Mouse (Mus musculus): ENCODE data around the gene Ifna4. TPM values are rescaled to one million over a fixed set of nuclear protein-coding genes. Genes with fewer than 3 reads are reported as not detected.
"Not testable (repeated sequence)": the region's sequence is repeated elsewhere in the genome, so short reads cannot be mapped to it uniquely, and the experiment has no call there.

Gene Ifna4
- polyA plus RNA-seq, 1 experiment from 2014 or later: not detected

DNA sequence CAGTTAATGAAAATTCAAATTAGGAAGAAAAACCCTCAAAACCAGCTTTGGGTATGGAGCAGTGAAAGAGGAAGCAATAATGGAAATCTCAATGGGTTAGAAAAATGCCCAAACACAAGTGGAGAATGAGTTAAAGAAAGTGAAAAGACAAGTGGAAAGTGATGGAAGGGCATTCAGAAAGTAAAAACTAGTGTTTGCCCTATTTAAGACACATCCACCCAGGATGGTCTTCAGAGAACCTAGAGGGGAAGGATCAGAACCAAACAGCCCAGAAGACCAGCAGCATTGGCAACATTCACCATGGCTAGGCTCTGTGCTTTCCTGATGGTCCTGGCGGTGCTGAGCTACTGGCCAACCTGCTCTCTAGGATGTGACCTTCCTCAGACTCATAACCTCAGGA, 6.4 kb upstream of the Ifna4 start, which contains the start of gene Ifna5:
Gene Ifna5 (plus strand): TSS at position 301 of the 400 bp plus-strand sequence.
- H3K4me1 ChIP-seq; H3K9me3 ChIP-seq (replicated peaks); H3K36me3 ChIP-seq (ENCODE audit: poor library complexity, severe bottlenecking); H3K4me2 ChIP-seq; H3K9ac ChIP-seq; H3K27me3 ChIP-seq; ATAC-seq; H3K4me3 ChIP-seq; H3K27ac ChIP-seq: not testable (repeated sequence)
- WGBS: 81% methylated on average over 1 of the region's 1 CpGs

DNA sequence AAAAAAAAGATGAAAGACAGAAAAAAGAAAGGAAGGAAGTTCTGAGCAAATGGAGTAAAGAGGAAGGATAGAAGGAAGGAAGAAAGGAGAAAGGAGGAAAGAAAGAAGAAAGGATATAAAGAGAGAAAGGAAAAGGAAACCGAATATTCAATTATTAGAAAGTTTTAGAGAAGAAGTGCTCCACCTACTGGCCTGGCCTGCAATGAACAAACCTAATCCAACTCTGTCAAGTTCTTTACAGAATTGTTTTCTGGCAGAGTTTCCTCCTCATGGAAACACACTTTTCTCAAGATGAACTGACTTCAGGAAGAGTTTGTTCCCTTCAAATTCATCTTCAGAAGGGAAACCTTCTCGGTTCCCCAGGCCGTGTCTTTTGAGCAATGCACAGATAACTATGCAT, 2.8 kb upstream of the Ifna4 start:
- no peak overlapping the region for H3K9ac ChIP-seq
- no peaks in the 10 kb centered on the region for H3K27me3 ChIP-seq
- no peak overlapping the region for H3K27ac ChIP-seq
- WGBS: 43% methylated on average over 3 of the region's 3 CpGs
- H3K4me1 ChIP-seq: no peaks in the 10 kb centered on the region
- H3K4me2 ChIP-seq: no peak overlapping the region
- no peak overlapping the region for H3K4me3 ChIP-seq
- no peak for ATAC-seq
- no peaks in the 10 kb centered on the region for H3K9me3 ChIP-seq (replicated peaks)
- H3K36me3 ChIP-seq (ENCODE audit: poor library complexity, severe bottlenecking): no peaks in the 10 kb centered on the region

DNA sequence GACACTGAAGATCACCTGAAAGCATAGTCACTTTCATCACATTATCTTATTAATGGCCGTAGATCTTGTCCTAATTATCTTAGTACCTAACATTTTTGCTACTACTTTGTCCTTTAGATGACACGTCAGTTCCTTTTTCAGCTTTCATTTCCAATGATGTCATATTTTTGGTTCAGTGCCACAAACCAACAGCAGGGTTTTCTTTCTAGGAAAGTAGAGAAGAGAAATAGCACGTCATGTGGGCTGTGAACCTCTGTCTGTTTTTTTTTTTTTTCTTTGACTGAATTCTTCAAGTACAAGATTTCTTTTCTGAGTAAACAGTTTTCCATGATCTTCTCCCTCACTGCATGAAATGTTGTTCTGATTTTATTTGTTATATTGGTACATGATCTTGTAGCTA, 1.6 kb upstream of the Ifna4 start:
- ATAC-seq: no peak
- H3K9me3 ChIP-seq (replicated peaks): no peaks in the 10 kb centered on the region
- no peak overlapping the region for H3K4me2 ChIP-seq
- no peaks in the 10 kb centered on the region for H3K27me3 ChIP-seq
- H3K27ac ChIP-seq: no peak overlapping the region
- no peak overlapping the region for H3K4me3 ChIP-seq
- 69% methylated on average over 3 of the region's 3 CpGs for WGBS
- H3K4me1 ChIP-seq: no peaks in the 10 kb centered on the region
- H3K9ac ChIP-seq: no peak overlapping the region
- H3K36me3 ChIP-seq (ENCODE audit: poor library complexity, severe bottlenecking): no peaks in the 10 kb centered on the region

DNA sequence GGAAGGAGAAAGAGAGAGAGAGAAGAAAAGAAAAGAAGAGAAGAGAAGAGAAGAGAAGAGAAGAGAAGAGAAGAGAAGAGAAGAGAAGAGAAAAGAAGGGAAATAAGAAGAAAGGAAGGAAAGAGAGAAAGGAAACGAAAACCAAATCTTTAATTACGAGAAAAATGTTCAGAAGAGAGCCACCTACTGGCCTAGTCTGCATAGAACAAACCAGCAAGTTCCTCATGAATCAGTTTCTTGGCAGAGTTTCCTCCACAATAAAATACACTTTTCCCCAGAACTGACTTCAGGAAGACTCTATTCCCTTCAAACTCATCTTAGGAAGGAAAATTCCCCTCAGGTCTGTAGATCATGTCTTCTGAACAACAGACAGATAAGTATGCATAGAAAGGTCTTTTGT, 3.7 kb downstream of the Ifna4 start:
- H3K36me3 ChIP-seq (ENCODE audit: poor library complexity, severe bottlenecking): no peaks in the 10 kb centered on the region
- H3K27me3 ChIP-seq: no peaks in the 10 kb centered on the region
- no peaks in the 10 kb centered on the region for H3K9me3 ChIP-seq (replicated peaks)
- H3K4me2 ChIP-seq: no peak overlapping the region
- H3K9ac ChIP-seq: no peak overlapping the region
- H3K4me1 ChIP-seq: no peaks in the 10 kb centered on the region
- no peak overlapping the region for H3K27ac ChIP-seq
- no peak for ATAC-seq
- H3K4me3 ChIP-seq: no peak overlapping the region
- 64% methylated on average over 2 of the region's 2 CpGs for WGBS

DNA sequence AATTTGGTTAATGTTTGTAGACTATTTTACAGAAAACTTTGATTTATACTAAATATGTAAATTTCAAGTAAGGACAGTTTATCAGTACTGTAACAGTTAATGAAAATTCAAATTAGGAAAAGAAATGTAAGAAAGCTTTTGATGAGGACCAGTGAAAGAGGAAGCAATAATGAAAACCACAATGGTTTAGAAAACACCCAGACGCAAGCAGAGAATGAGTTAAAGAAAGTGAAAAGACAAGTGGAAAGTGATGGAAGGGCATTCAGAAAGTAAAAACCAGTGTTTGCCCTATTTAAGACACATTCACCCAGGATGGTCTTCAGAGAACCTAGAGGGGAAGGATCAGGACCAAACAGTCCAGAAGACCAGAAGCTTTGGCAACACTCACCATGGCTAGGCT, 8.0 kb downstream of the Ifna4 start, which contains the start of gene Ifna1:
Gene Ifna1 (plus strand): TSS at position 390 of the 400 bp plus-strand sequence.
- H3K9ac ChIP-seq: no peak within 1 kb of the TSS
- H3K4me1 ChIP-seq: peaks cover 8% of the 10 kb centered on the region
- WGBS: 48% methylated on average over 1 of the region's 1 CpGs

DNA sequence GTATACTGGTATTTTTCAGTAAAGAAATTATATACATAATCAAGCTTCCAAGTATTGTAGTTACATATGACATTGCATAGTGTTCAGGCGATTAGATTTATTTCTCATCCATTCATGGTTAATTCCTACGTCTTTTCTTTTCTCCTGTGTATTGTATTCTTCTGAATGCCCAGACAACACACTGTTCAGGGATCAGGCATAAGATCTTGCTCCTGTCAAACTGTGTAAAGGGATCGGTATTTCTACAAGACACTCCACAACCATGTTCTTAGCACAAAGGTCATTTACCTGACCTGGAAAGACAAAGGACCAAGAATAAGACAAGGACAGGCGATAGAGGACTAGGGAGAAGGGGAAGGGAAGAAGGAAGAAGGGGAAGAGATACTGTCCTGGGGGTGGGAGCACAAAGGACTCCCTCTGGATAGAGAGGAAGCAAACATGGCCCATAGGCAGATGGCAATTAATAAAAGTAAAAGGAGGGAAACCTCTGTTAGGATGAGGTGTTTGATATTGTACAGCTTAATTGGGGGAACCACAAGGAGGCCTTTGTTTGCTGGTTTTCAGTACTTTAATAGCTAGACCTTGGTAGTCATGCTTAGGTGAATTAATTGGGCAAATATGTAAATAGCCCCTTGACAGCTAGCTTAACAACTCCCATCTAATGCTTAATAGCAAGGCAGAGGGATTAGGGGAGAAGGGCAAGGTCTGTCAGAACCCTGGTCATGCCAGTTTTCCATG, 9.5 kb downstream of the Ifna4 start:
- H3K27ac ChIP-seq: peak overlapping the region; percentile 61
- no peak overlapping the region for H3K4me2 ChIP-seq
- no peaks in the 10 kb centered on the region for H3K36me3 ChIP-seq (ENCODE audit: poor library complexity, severe bottlenecking)
- H3K9me3 ChIP-seq (replicated peaks): no peaks in the 10 kb centered on the region
- ATAC-seq: peak; percentile 88
- no peak overlapping the region for H3K9ac ChIP-seq
- H3K27me3 ChIP-seq: no peaks in the 10 kb centered on the region
- WGBS: 7% methylated on average over 4 of the region's 4 CpGs
- no peak overlapping the region for H3K4me3 ChIP-seq
- peaks cover 8% of the 10 kb centered on the region for H3K4me1 ChIP-seq

More for the DNA sequence above, 8.0 kb downstream of the Ifna4 start, which contains the start of gene Ifna1:
- Histone ChIP-seq H3K27me3 (no peaks in the 10 kb centered on the region), H3K36me3 (ENCODE audit: poor library complexity, severe bottlenecking) (no peaks in the 10 kb centered on the region), H3K4me3 (no peak within 1 kb of the TSS), H3K27ac (no peak within 1 kb of the TSS), H3K4me2 (no peak within 1 kb of the TSS), H3K9me3 (replicated peaks) (no peaks in the 10 kb centered on the region)
- no peak for ATAC-seq

DNA sequence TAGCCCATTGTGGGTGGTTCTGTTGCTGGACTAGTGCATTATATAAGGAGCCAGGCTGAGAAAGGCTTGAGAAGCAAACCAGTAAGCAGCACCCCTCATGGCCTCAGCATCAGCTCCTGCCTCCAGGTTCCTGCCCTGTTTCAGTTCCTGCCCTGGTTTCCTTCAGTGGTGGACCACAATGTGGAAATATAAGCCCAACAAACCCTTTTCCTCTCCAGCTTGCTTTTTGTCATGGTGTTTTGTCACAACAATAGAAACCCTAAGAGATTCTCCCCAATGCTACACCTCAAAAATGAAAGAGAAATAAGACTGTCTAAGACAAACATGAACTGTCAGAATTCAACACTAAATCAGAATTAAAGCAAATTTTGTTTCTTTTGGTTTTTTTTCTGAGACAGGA, 17.6 kb downstream of the Ifna4 start:
- H3K36me3 ChIP-seq (ENCODE audit: poor library complexity, severe bottlenecking): no peaks in the 10 kb centered on the region
- no peak for ATAC-seq
- peaks cover 5% of the 10 kb centered on the region; the same call in 1 of the 2 replicates for H3K27me3 ChIP-seq
- H3K9me3 ChIP-seq (replicated peaks): no peaks in the 10 kb centered on the region
- H3K4me2 ChIP-seq: no peak overlapping the region
- no peak overlapping the region for H3K9ac ChIP-seq
- H3K4me3 ChIP-seq: no peak overlapping the region
- peaks cover 6% of the 10 kb centered on the region; the same call in 1 of the 2 replicates for H3K4me1 ChIP-seq
- no peak overlapping the region for H3K27ac ChIP-seq

DNA sequence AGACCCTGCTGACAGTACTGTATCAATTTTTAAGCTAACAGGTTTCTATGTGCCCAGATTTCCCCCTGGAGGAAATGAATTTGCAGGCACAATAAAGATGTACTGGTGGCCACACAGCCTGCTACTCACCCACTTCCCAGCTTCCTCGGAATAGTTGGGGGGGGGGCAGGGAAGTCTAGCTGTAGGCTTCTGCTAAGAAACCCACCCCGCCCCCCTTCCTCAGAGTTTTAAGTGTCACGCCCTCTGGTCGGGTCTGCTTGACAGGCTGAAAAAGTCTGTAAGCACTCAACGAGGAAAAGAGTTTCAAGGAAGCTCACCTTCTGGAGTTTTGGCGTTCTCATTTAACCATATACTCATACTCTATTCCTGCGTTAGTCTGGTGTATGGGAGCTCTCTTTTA, 21.6 kb downstream of the Ifna4 start:
- Histone ChIP-seq H3K27ac (no peak overlapping the region), H3K4me3 (no peak overlapping the region), H3K4me2 (no peak overlapping the region), H3K36me3 (ENCODE audit: poor library complexity, severe bottlenecking) (no peaks in the 10 kb centered on the region), H3K9me3 (replicated peaks) (no peaks in the 10 kb centered on the region), H3K4me1 (peaks cover 14% of the 10 kb centered on the region), H3K9ac (no peak overlapping the region), H3K27me3 (peaks cover 14% of the 10 kb centered on the region; the same call in 1 of the 2 replicates)
- ATAC-seq: no peak
- WGBS: 3% methylated on average over 7 of the region's 7 CpGs

DNA sequence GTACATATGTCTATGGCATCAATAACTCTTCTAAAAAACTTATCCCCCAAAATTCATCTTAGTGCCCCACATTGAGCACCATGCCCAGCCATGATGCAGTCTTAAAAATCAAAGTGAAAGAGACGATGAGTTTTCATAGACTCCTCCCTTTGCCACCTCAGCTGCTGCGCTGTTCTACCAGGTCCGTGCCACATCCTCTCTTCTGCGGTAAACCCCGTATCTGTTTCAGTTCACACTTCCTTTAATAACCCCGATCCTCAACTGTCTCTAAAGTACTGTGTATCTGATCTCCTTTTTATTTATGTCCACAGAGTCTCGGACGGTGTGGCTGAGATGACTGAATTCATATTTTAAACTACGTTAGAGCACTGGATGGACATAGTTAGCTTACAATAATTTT, 22.9 kb downstream of the Ifna4 start:
- H3K36me3 ChIP-seq (ENCODE audit: poor library complexity, severe bottlenecking): no peaks in the 10 kb centered on the region
- peaks cover 14% of the 10 kb centered on the region for H3K4me1 ChIP-seq
- no peak overlapping the region for H3K4me3 ChIP-seq
- H3K4me2 ChIP-seq: no peak overlapping the region
- H3K27me3 ChIP-seq: peaks cover 14% of the 10 kb centered on the region; the same call in 1 of the 2 replicates
- ATAC-seq: no peak
- 77% methylated on average over 9 of the region's 9 CpGs for WGBS
- H3K9ac ChIP-seq: no peak overlapping the region
- H3K27ac ChIP-seq: no peak overlapping the region
- H3K9me3 ChIP-seq (replicated peaks): no peaks in the 10 kb centered on the region

DNA sequence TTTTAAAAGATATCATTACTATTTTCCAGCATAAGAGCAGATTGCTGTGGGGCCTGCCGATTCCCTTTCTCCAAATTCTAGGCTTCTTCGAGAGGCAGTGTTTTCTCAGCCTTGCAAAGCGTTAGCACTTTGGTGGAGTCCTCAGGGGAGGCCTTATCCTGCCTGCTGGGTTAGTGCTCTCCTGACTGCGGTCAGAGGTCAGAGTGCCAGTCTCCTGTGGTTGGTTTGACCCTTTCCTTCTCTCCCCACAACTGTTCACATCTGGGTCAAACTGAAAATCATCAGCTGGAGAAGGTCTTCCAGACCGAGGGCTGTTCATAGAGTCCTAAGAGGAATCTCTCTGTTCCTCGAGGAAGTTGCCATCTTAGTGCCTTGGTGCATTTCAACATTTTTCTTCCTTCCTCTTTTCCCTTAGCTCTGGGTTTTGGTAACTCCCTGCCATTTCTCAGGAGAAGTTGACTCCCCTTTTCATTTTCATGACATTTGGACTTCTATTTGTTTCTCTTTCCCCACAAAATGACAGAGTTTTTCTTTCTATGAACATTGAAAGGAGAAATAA, 23.4 kb downstream of the Ifna4 start:
- 59% methylated on average over 6 of the region's 6 CpGs for WGBS
- H3K4me3 ChIP-seq: no peak overlapping the region
- no peak overlapping the region for H3K4me2 ChIP-seq
- H3K9ac ChIP-seq: no peak overlapping the region
- H3K9me3 ChIP-seq (replicated peaks): no peaks in the 10 kb centered on the region
- H3K27me3 ChIP-seq: peaks cover 14% of the 10 kb centered on the region; the same call in 1 of the 2 replicates
- H3K36me3 ChIP-seq (ENCODE audit: poor library complexity, severe bottlenecking): no peaks in the 10 kb centered on the region
- H3K27ac ChIP-seq: no peak overlapping the region
- H3K4me1 ChIP-seq: peaks cover 14% of the 10 kb centered on the region
- ATAC-seq: no peak

DNA sequence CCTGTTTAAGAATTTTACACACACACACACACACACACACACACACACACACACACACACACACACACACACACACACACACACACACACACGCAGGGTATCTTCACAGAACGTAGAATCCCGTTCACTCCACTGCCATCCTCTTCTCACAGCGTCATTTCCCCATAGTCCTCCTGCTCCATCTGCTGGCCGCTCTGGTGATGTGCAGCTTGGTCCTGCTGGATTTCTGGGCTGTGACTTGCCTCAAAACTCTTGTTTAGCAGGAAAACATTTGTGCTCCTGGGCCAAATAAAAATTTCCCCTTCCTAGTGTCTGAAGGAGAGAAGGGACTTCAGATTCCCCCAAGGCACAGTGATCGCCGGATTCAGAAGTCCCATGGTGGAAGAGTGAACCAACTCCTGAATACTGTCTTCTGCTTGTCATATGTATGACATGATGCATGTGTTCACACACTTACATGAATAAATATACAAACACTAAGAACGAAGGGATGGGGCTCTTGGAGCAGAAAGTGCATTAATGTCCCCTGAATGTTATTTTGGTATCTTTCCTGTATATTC, 25.8 kb downstream of the Ifna4 start:
- no peak overlapping the region for H3K27ac ChIP-seq
- ATAC-seq: peak; percentile 78
- H3K36me3 ChIP-seq (ENCODE audit: poor library complexity, severe bottlenecking): no peaks in the 10 kb centered on the region
- H3K9me3 ChIP-seq (replicated peaks): no peaks in the 10 kb centered on the region
- peaks cover 14% of the 10 kb centered on the region for H3K4me1 ChIP-seq
- 0% methylated on average over 8 of the region's 8 CpGs for WGBS
- H3K4me2 ChIP-seq: peak overlapping the region; percentile 89
- peaks cover 14% of the 10 kb centered on the region for H3K27me3 ChIP-seq
- peak overlapping the region; percentile 58 for H3K4me3 ChIP-seq
- H3K9ac ChIP-seq: peak overlapping the region; percentile 64

All from forebrain, embryonic 13.5 days (tissue).